Comparison of ENCODE assay signal across 8 mouse cellular contexts in the genomic region with DNA sequence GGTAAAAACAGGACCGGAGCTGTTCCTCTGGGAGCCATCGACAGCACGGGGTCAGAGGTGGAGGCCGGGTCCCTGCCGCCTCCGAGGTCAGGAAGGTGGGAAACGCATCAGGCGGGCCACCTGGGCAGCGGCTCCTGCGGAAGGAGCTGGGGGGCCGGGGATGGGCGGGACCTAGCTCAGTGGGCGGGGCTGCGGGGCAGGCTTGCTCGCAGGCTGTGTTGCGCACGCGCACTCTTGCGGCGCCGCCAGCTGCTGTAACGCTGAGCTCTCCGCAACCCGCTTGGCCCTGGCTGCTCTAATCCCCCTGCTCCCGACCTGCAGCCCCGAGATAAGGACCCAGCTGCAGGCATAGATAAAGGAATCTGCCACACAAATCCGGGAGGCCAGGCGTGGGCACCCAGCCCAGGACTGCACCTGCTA. TPM values are rescaled to one million over a fixed set of nuclear protein-coding genes. Genes with fewer than 3 reads are reported as not detected.
DNase-seq lines count a peak whose midpoint lies in the region; ATAC-seq and TF ChIP-seq lines count a peak whose summit lies in the region.

No protein-coding gene starts in this region.

- no peaks in the 10 kb centered on the region for H3K36me3 ChIP-seq in C2C12 (ENCODE audit: control insufficient read depth, insufficient read depth)
- H3K36me3 ChIP-seq in heart, embryonic 11.5 days (ENCODE audit: control insufficient read depth, insufficient read depth, low read length) = peaks cover 3% of the 10 kb centered on the region
- H3K36me3 ChIP-seq in kidney, embryonic 16.5 days (ENCODE audit: insufficient read depth, low read length) = 0 out of 2 replicates have a peak, but pooled peaks cover 3% of the 10 kb centered on the region
- H3K36me3 ChIP-seq in liver, embryonic 12.5 days = peaks cover 8% of the 10 kb centered on the region
- H3K36me3 ChIP-seq in stomach, embryonic 15.5 days = peaks cover 6% of the 10 kb centered on the region

- peak overlapping the region; percentile 66 for H3ac ChIP-seq in C2C12 (ENCODE audit: control insufficient read depth, insufficient read length, low read depth)

- peak overlapping the region; percentile 11 for H3K4me3 ChIP-seq in C2C12 (ENCODE audit: insufficient read depth, poor library complexity, severe bottlenecking)
- peak overlapping the region; percentile 29 for H3K4me3 ChIP-seq in embryonic fibroblast, embryonic 13.5 days (ENCODE audit: insufficient read depth, low read length)
- peak overlapping the region; percentile 47 for H3K4me3 ChIP-seq in heart, embryonic 11.5 days (ENCODE audit: low read depth, low read length)
- peak overlapping the region; percentile 53 for H3K4me3 ChIP-seq in kidney, embryonic 16.5 days (ENCODE audit: low read length)
- peak overlapping the region; percentile 61 for H3K4me3 ChIP-seq in liver, embryonic 12.5 days
- peak overlapping the region; percentile 53 for H3K4me3 ChIP-seq in stomach, embryonic 15.5 days (replicated peaks)

- H3K9me3 ChIP-seq in heart, embryonic 11.5 days (replicated peaks; ENCODE audit: control insufficient read depth, low read length) = no peaks in the 10 kb centered on the region; the same call in 1 of the 2 replicates
- no peaks in the 10 kb centered on the region for H3K9me3 ChIP-seq in kidney, embryonic 16.5 days (ENCODE audit: low read length)
- H3K9me3 ChIP-seq in liver, embryonic 12.5 days (replicated peaks) = no peaks in the 10 kb centered on the region
- no peaks in the 10 kb centered on the region for H3K9me3 ChIP-seq in stomach, embryonic 15.5 days

- no peak for TF ChIP-seq CTCF in C2C12 (IDR thresholded peaks at IDR 0.05; ENCODE audit: control insufficient read depth, insufficient read depth, insufficient read length)
- TF ChIP-seq CTCF in embryonic fibroblast, embryonic 13.5 days (IDR thresholded peaks at IDR 0.05; ENCODE audit: borderline replicate concordance, insufficient read depth, low read length) = no peak

- H3K9ac ChIP-seq in heart, embryonic 11.5 days (ENCODE audit: low read depth, low read length) = peak overlapping the region; percentile 69
- peak overlapping the region; percentile 70 for H3K9ac ChIP-seq in kidney, embryonic 16.5 days (replicated peaks; ENCODE audit: low read length)
- H3K9ac ChIP-seq in liver, embryonic 12.5 days = peak overlapping the region; percentile 73
- peak overlapping the region; percentile 50 for H3K9ac ChIP-seq in stomach, embryonic 15.5 days

- peak; percentile 68 for ATAC-seq in heart, embryonic 11.5 days (replicated peaks; ENCODE audit: insufficient number of reproducible peaks, low FRiP score, low TSS enrichment)
- peak; percentile 19; the same call in 1 of the 2 replicates for ATAC-seq in kidney, embryonic 16.5 days (ENCODE audit: low FRiP score, low TSS enrichment)
- ATAC-seq in liver, embryonic 12.5 days = peak; percentile 75
- peak; percentile 58 for ATAC-seq in stomach, embryonic 15.5 days (ENCODE audit: insufficient read depth, low FRiP score, low read depth)

- peak; percentile 70 for TF ChIP-seq POLR2A in embryonic fibroblast, embryonic 13.5 days (IDR thresholded peaks at IDR 0.05; ENCODE audit: low read depth, low read length)

- peak overlapping the region; percentile 86 for H3K4me2 ChIP-seq in heart, embryonic 11.5 days
- peak overlapping the region; percentile 73 for H3K4me2 ChIP-seq in kidney, embryonic 16.5 days (replicated peaks; ENCODE audit: low read depth, low read length)
- peak overlapping the region; percentile 94 for H3K4me2 ChIP-seq in liver, embryonic 12.5 days
- H3K4me2 ChIP-seq in stomach, embryonic 15.5 days = peak overlapping the region; percentile 90

- peak; percentile 93 for DNase-seq in brain, adult 2 months (ENCODE audit: low read depth, low spot score)
- peak; percentile 78 to 86 for DNase-seq in natural killer cell, adult 2 months (ENCODE audit: low spot score in 2 of 2)

- H3K4me1 ChIP-seq in embryonic fibroblast, embryonic 13.5 days (ENCODE audit: control insufficient read depth, insufficient read depth, low read length) = no peaks in the 10 kb centered on the region; the same call in 1 of the 2 replicates
- H3K4me1 ChIP-seq in heart, embryonic 11.5 days (ENCODE audit: control insufficient read depth, insufficient read depth, low read length) = peaks cover 34% of the 10 kb centered on the region
- peaks cover 35% of the 10 kb centered on the region for H3K4me1 ChIP-seq in kidney, embryonic 16.5 days (ENCODE audit: insufficient read depth, low read length)
- H3K4me1 ChIP-seq in liver, embryonic 12.5 days = peaks cover 73% of the 10 kb centered on the region
- H3K4me1 ChIP-seq in stomach, embryonic 15.5 days = peaks cover 39% of the 10 kb centered on the region

- H3K79me3 ChIP-seq in C2C12 (ENCODE audit: low read depth) = peaks cover 7% of the 10 kb centered on the region

- no peaks in the 10 kb centered on the region for H3K27me3 ChIP-seq in C2C12 (ENCODE audit: control insufficient read depth, insufficient read depth, insufficient read length)
- peaks cover 15% of the 10 kb centered on the region for H3K27me3 ChIP-seq in heart, embryonic 11.5 days (ENCODE audit: control insufficient read depth, insufficient read depth, low read length)
- H3K27me3 ChIP-seq in kidney, embryonic 16.5 days (ENCODE audit: insufficient read depth, low read length) = peaks cover 2% of the 10 kb centered on the region; the same call in 1 of the 2 replicates
- peaks cover 10% of the 10 kb centered on the region for H3K27me3 ChIP-seq in liver, embryonic 12.5 days (replicated peaks)
- 0 out of 2 replicates have a peak, but pooled peaks cover 4% of the 10 kb centered on the region for H3K27me3 ChIP-seq in stomach, embryonic 15.5 days (replicated peaks)

- no peak overlapping the region for H3K27ac ChIP-seq in embryonic fibroblast, embryonic 13.5 days (ENCODE audit: insufficient read depth, low read length)
- peak overlapping the region; percentile 85 for H3K27ac ChIP-seq in heart, embryonic 11.5 days (ENCODE audit: low read depth, low read length)
- H3K27ac ChIP-seq in kidney, embryonic 16.5 days (ENCODE audit: low read length) = peak overlapping the region; percentile 85
- H3K27ac ChIP-seq in liver, embryonic 12.5 days = peak overlapping the region; percentile 94
- H3K27ac ChIP-seq in stomach, embryonic 15.5 days = peak overlapping the region; percentile 88

- peaks cover 10% of the 10 kb centered on the region for H3K79me2 ChIP-seq in C2C12 (ENCODE audit: control insufficient read depth, insufficient read depth)

- under 1% methylated on average over 28 of the region's 28 CpGs for WGBS in heart, embryonic 11.5 days (ENCODE audit: insufficient replicate concordance)
- WGBS in kidney, embryonic 16.5 days = 0% methylated on average over 26 of the region's 28 CpGs
- under 1% methylated on average over 28 of the region's 28 CpGs for WGBS in liver, embryonic 12.5 days (ENCODE audit: insufficient replicate concordance)
- under 1% methylated on average over 28 of the region's 28 CpGs for WGBS in stomach, embryonic 15.5 days

TF ChIP-seq in C2C12, 6 proteins besides CTCF, POLR2A, EP300 and RAD21 (continues in another document):
- no peak for TF ChIP-seq FOSL1 (IDR thresholded peaks at IDR 0.05; ENCODE audit: insufficient read depth, low read length, poor library complexity, severe bottlenecking)

RNA-seq across cellular contexts. Expression of a gene that starts 2.6 kb away (rescaled TPM):
- 40.1 TPM for polyA plus RNA-seq in C2C12 (2012; fragmentation: generic; extraction: Trizol)
- polyA plus RNA-seq in embryonic fibroblast, embryonic 13.5 days (2011; ENCODE audit: insufficient read length, low read depth, missing spikeins) = 17.4 and 17.6 TPM in 2 replicates
- polyA plus RNA-seq in heart, embryonic 11.5 days (2014; fragmentation: Nextera tagmentation; extraction: Ambion mirVana) = 28.4 and 32.1 TPM in 2 replicates
- 55.4 and 59.7 TPM in 2 replicates for polyA plus RNA-seq in kidney, embryonic 16.5 days (2015; fragmentation: Nextera tagmentation; extraction: Ambion mirVana)
- polyA plus RNA-seq in liver, embryonic 12.5 days (2016; fragmentation: Nextera tagmentation; extraction: Ambion mirVana) = 24.1 and 24.6 TPM in 2 replicates
- 40.1 and 48.2 TPM in 2 replicates for polyA plus RNA-seq in stomach, embryonic 15.5 days (2015; fragmentation: Nextera tagmentation; extraction: Ambion mirVana)

RNA-seq across cellular contexts. Expression of a gene that starts 4.7 kb away (rescaled TPM):
- polyA plus RNA-seq in C2C12 (2012; fragmentation: generic; extraction: Trizol) = 0.67 TPM
- not detected in 2 replicates for polyA plus RNA-seq in embryonic fibroblast, embryonic 13.5 days (2011; ENCODE audit: insufficient read length, low read depth, missing spikeins)
- 4.6 and 5.2 TPM in 2 replicates for polyA plus RNA-seq in heart, embryonic 11.5 days (2014; fragmentation: Nextera tagmentation; extraction: Ambion mirVana)
- 5.4 and 5.8 TPM in 2 replicates for polyA plus RNA-seq in kidney, embryonic 16.5 days (2015; fragmentation: Nextera tagmentation; extraction: Ambion mirVana)
- 3.2 and 4.1 TPM in 2 replicates for polyA plus RNA-seq in liver, embryonic 12.5 days (2016; fragmentation: Nextera tagmentation; extraction: Ambion mirVana)
- polyA plus RNA-seq in stomach, embryonic 15.5 days (2015; fragmentation: Nextera tagmentation; extraction: Ambion mirVana) = 13.3 and 14.7 TPM in 2 replicates

RNA-seq across cellular contexts. Expression of a gene that starts 8.0 kb away (rescaled TPM):
- polyA plus RNA-seq in C2C12 (2012; fragmentation: generic; extraction: Trizol) = 0.47 TPM
- polyA plus RNA-seq in embryonic fibroblast, embryonic 13.5 days (2011; ENCODE audit: insufficient read length, low read depth, missing spikeins) = not detected in 2 replicates
- polyA plus RNA-seq in heart, embryonic 11.5 days (2014; fragmentation: Nextera tagmentation; extraction: Ambion mirVana) = 0.97 and 1.0 TPM in 2 replicates
- 1.6 and 1.8 TPM in 2 replicates for polyA plus RNA-seq in kidney, embryonic 16.5 days (2015; fragmentation: Nextera tagmentation; extraction: Ambion mirVana)
- polyA plus RNA-seq in liver, embryonic 12.5 days (2016; fragmentation: Nextera tagmentation; extraction: Ambion mirVana) = 1.1 and 1.2 TPM in 2 replicates
- polyA plus RNA-seq in stomach, embryonic 15.5 days (2015; fragmentation: Nextera tagmentation; extraction: Ambion mirVana) = 1.3 and 1.4 TPM in 2 replicates

RNA-seq across cellular contexts. Expression of a gene that starts 44.2 kb away (rescaled TPM):
- polyA plus RNA-seq in C2C12 (2012; fragmentation: generic; extraction: Trizol) = 4.5 TPM
- 15.0 and 15.1 TPM in 2 replicates for polyA plus RNA-seq in embryonic fibroblast, embryonic 13.5 days (2011; ENCODE audit: insufficient read length, low read depth, missing spikeins)
- polyA plus RNA-seq in heart, embryonic 11.5 days (2014; fragmentation: Nextera tagmentation; extraction: Ambion mirVana) = 11.9 and 13.4 TPM in 2 replicates
- polyA plus RNA-seq in kidney, embryonic 16.5 days (2015; fragmentation: Nextera tagmentation; extraction: Ambion mirVana) = 22.4 and 23.2 TPM in 2 replicates
- polyA plus RNA-seq in liver, embryonic 12.5 days (2016; fragmentation: Nextera tagmentation; extraction: Ambion mirVana) = 3.8 and 4.0 TPM in 2 replicates
- polyA plus RNA-seq in stomach, embryonic 15.5 days (2015; fragmentation: Nextera tagmentation; extraction: Ambion mirVana) = 16.9 and 21.5 TPM in 2 replicates

RNA-seq across cellular contexts. Expression of a gene that starts 44.4 kb away (rescaled TPM):
- polyA plus RNA-seq in C2C12 (2012; fragmentation: generic; extraction: Trizol) = 312 TPM
- polyA plus RNA-seq in embryonic fibroblast, embryonic 13.5 days (2011; ENCODE audit: insufficient read length, low read depth, missing spikeins) = 114 and 127 TPM in 2 replicates
- polyA plus RNA-seq in heart, embryonic 11.5 days (2014; fragmentation: Nextera tagmentation; extraction: Ambion mirVana) = 651 and 677 TPM in 2 replicates
- 479 and 501 TPM in 2 replicates for polyA plus RNA-seq in kidney, embryonic 16.5 days (2015; fragmentation: Nextera tagmentation; extraction: Ambion mirVana)
- 265 and 282 TPM in 2 replicates for polyA plus RNA-seq in liver, embryonic 12.5 days (2016; fragmentation: Nextera tagmentation; extraction: Ambion mirVana)
- 437 and 463 TPM in 2 replicates for polyA plus RNA-seq in stomach, embryonic 15.5 days (2015; fragmentation: Nextera tagmentation; extraction: Ambion mirVana)

Comparison
In these comparisons a context has a peak if more than half of its experiments do, and no peak if none do; other contexts are left out.
1. H3K4me3 ChIP-seq: peak in every context shown above with its lines; median percentile 61 in liver, embryonic 12.5 days; 53 in kidney, embryonic 16.5 days; 53 in stomach, embryonic 15.5 days; 47 in heart, embryonic 11.5 days; 29 in embryonic fibroblast, embryonic 13.5 days; 11 in C2C12.
2. ATAC-seq: peak in every context shown above with its lines; median percentile 75 in liver, embryonic 12.5 days; 68 in heart, embryonic 11.5 days; 58 in stomach, embryonic 15.5 days; 19 in kidney, embryonic 16.5 days.